Mouse (Mus musculus) myocyte (in vitro differentiated cells): ENCODE data around the gene Crp. TPM values are rescaled to one million over a fixed set of nuclear protein-coding genes. Genes with fewer than 3 reads are reported as not detected.

Source experiments
- H3K27me3 ChIP-seq: one replicate; pipeline ENCODE4 v1.6.1; 2011; ENCODE audit not compliant: control insufficient read depth, insufficient read depth, insufficient read length
- H3K36me3 ChIP-seq: one replicate; pipeline ENCODE4 v1.6.1; 2011; ENCODE audit not compliant: control insufficient read depth, insufficient read depth
- H3K4me2 ChIP-seq: one replicate; pipeline ENCODE4 v1.6.1; 2011; ENCODE audit warnings: low read depth, control low read depth
- H3K4me3 ChIP-seq: one replicate; pipeline ENCODE4 v1.5.1; 2011; ENCODE audit warnings: mild to moderate bottlenecking, control low read depth, moderate library complexity
- H3K79me2 ChIP-seq: one replicate; pipeline ENCODE4 v1.6.1; 2011; ENCODE audit not compliant: control insufficient read depth, insufficient read depth
- H3ac ChIP-seq: one replicate; pipeline ENCODE4 v1.6.1; 2011; ENCODE audit not compliant: control insufficient read depth, insufficient read length
- CEBPB ChIP-seq: IDR thresholded peaks from 2 replicates; pipeline ENCODE4 v1.6.1; 2011; ENCODE audit warnings: mild to moderate bottlenecking, moderate library complexity; ENCODE audit not compliant: poor library complexity, insufficient read depth, severe bottlenecking
- E2F4 ChIP-seq: IDR thresholded peaks from one replicate; pipeline ENCODE4 v1.6.1; 2011; ENCODE audit warnings: mild to moderate bottlenecking, control low read depth, moderate library complexity; ENCODE audit not compliant: insufficient read depth
- MAX ChIP-seq: IDR thresholded peaks from one replicate; pipeline ENCODE4 v1.6.1; 2011; ENCODE audit warnings: low read depth, mild to moderate bottlenecking, control low read depth
- MYOD1 ChIP-seq, 3 experiments: IDR thresholded peaks; one replicate each; pipeline ENCODE4 v1.6.1; 2011; ENCODE audit warnings: control low read depth in 2 of 3, low read depth in 2 of 3, mild to moderate bottlenecking in 2 of 3, moderate library complexity in 1 of 3; ENCODE audit not compliant: insufficient read length in 2 of 3, control insufficient read depth in 1 of 3
- MYOG ChIP-seq, 3 experiments: IDR thresholded peaks; one replicate each; pipeline ENCODE4 v1.6.1; 2011; ENCODE audit warnings: control low read depth in 2 of 3, low read depth in 2 of 3, mild to moderate bottlenecking in 2 of 3; ENCODE audit not compliant: insufficient read length in 2 of 3, control insufficient read depth in 1 of 3, insufficient read depth in 1 of 3
- POLR2A ChIP-seq: IDR thresholded peaks from one replicate; pipeline ENCODE4 v1.6.1; 2011; ENCODE audit warnings: low read depth, mild to moderate bottlenecking, control low read depth, moderate library complexity; ENCODE audit not compliant: insufficient read length
- POLR2AphosphoS2 ChIP-seq: IDR thresholded peaks from one replicate; pipeline ENCODE4 v1.6.1; 2011; ENCODE audit warnings: low read depth, control low read depth; ENCODE audit not compliant: insufficient read length
- REST ChIP-seq: IDR thresholded peaks from one replicate; pipeline ENCODE4 v1.6.1; 2011; ENCODE audit warnings: mild to moderate bottlenecking, control low read depth, moderate library complexity; ENCODE audit not compliant: insufficient read depth, insufficient read length
- SRF ChIP-seq: IDR thresholded peaks from one replicate; pipeline ENCODE4 v1.6.1; 2011; ENCODE audit warnings: low read depth; ENCODE audit not compliant: control insufficient read depth, insufficient read length
- TCF12 ChIP-seq: IDR thresholded peaks from one replicate; pipeline ENCODE4 v1.6.1; 2011; ENCODE audit warnings: mild to moderate bottlenecking, control low read depth; ENCODE audit not compliant: poor library complexity, insufficient read depth, severe bottlenecking
- TCF3 ChIP-seq: IDR thresholded peaks from one replicate; pipeline ENCODE4 v1.6.1; 2011; ENCODE audit warnings: low read depth, control low read depth; ENCODE audit not compliant: insufficient read length
- USF1 ChIP-seq: IDR thresholded peaks from one replicate; pipeline ENCODE4 v1.6.1; 2011; ENCODE audit warnings: low read depth, mild to moderate bottlenecking, control low read depth, moderate library complexity
- polyA plus RNA-seq: library from polyadenylated mRNA; unstranded; fragments of >200 nt; fragmentation: generic; extraction: Trizol; gene quantifications from one replicate; pipeline ENCODE4 v1.2.1, GENCODE M21; 2012; ENCODE audit warnings: missing spikeins

Crp gene
- polyA plus RNA-seq, 1 experiment = not detected

DNA sequence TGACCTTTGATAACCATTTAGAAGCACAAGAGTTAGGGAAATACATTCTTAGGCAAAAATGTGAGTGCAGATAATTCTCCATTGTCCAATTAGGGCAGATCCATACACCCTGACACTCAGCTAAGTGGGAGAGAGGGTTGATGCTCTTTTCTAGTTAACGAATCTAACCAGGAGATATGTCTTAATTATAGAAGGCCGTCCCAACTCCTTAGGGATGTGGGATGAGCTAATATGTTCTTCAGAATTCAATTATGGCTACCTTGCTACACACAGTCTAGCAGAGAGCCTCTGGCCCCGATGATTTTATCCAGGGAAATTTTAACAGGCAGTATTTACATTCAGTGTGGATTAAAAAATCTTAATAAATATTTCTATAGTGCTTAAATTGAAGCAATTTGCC lies 3.0 kb downstream of the Crp start:
- TF ChIP-seq TCF3 (no peak), MYOD1 (IDR thresholded peaks at IDR 0.05; ENCODE audit: control insufficient read depth in 1 of 3, insufficient read length in 2 of 3, low read depth in 2 of 3) (no peak), CEBPB (no peak), POLR2AphosphoS2 (no peak), SRF (no peak), TCF12 (no peak), USF1 (no peak)
- H3K79me2 ChIP-seq = no peaks in the 10 kb centered on the region
- no peaks in the 10 kb centered on the region for H3K27me3 ChIP-seq
- H3ac ChIP-seq = no peak overlapping the region
- no peak overlapping the region for H3K4me3 ChIP-seq
- H3K36me3 ChIP-seq = no peaks in the 10 kb centered on the region
- H3K4me2 ChIP-seq = no peak overlapping the region

DNA sequence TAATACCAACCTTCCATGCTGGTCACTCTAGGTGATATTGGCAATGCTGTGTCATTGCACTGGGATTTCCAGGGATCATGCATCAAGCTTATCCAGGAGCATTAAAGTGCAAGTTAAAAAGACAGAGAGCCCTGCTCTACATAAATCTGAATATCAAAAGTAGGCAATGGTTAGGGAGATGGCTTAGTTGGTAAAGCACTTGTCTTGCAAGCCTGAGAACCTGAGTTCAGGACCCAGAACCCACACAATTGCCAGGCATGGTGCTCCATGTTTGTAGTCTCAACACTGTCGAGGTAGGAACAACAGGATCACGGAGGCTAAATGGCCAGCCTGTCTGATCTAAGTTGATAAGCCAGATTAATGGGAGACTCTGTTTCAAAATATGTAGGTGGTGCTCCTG lies 3.5 kb downstream of the Crp start:
- H3K27me3 ChIP-seq = no peaks in the 10 kb centered on the region
- H3K4me2 ChIP-seq = no peak overlapping the region
- H3K79me2 ChIP-seq = no peaks in the 10 kb centered on the region
- no peaks in the 10 kb centered on the region for H3K36me3 ChIP-seq
- no peak overlapping the region for H3K4me3 ChIP-seq
- TF ChIP-seq TCF3 = no peak
- TF ChIP-seq POLR2A = no peak
- no peak for TF ChIP-seq TCF12
- TF ChIP-seq USF1 = no peak
- no peak for TF ChIP-seq REST
- no peak for TF ChIP-seq MAX
- TF ChIP-seq E2F4 = no peak
- TF ChIP-seq CEBPB = no peak
- no peak for TF ChIP-seq POLR2AphosphoS2
- TF ChIP-seq MYOG (IDR thresholded peaks at IDR 0.05; ENCODE audit: control insufficient read depth in 1 of 3, insufficient read depth in 1 of 3, insufficient read length in 2 of 3, low read depth in 2 of 3) = no peak
- no peak for TF ChIP-seq MYOD1 (IDR thresholded peaks at IDR 0.05; ENCODE audit: control insufficient read depth in 1 of 3, insufficient read length in 2 of 3, low read depth in 2 of 3)
- no peak for TF ChIP-seq SRF
- H3ac ChIP-seq = no peak overlapping the region

DNA sequence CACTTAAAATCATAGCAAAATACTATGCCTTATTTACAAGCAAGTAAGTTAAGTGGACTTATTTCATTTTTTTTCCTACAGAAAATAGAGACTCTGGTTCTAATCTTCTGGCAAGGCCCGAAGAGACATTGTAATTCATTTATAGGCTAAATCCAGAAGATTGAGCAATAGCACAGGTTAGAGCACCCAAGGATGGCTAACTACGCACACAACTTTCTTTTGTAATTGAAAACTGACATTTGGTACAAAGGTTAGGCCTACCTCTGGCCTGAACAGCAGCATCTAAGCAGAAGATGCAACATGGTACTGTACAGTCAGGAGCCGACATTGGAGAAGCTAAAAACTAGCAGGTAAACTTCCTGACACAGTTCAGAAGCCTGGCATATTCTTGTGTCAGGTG lies 4.0 kb downstream of the Crp start:
- Histone ChIP-seq H3K4me3 (no peak overlapping the region), H3K36me3 (no peaks in the 10 kb centered on the region), H3K79me2 (no peaks in the 10 kb centered on the region), H3ac (no peak overlapping the region), H3K27me3 (no peaks in the 10 kb centered on the region), H3K4me2 (no peak overlapping the region)
- TF ChIP-seq TCF12 = no peak
- TF ChIP-seq POLR2AphosphoS2 = no peak
- TF ChIP-seq REST = no peak
- no peak for TF ChIP-seq POLR2A
- TF ChIP-seq TCF3 = no peak
- no peak for TF ChIP-seq MAX
- no peak for TF ChIP-seq MYOD1 (IDR thresholded peaks at IDR 0.05; ENCODE audit: control insufficient read depth in 1 of 3, insufficient read length in 2 of 3, low read depth in 2 of 3)

DNA sequence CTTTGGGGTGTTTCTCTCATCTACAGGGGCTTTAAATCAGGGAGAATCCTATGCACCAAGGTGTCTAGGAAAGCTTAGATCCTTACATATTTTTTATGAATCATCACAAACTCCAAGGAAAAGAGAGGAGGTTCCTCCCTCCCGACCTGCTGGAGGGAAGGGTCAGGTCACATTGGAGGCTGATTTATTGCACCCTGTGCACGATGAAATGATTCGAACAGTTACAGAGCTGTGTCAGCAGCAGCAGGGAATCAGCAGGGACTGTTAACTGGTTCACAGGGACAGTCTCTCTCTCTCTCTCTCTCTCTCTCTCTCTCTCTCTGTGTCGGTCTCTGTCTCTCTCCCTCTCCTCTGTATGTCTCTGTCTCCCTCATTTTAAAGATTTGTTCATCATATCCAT lies 6.9 kb downstream of the Crp start:
- no peaks in the 10 kb centered on the region for H3K36me3 ChIP-seq
- H3ac ChIP-seq = no peak overlapping the region
- H3K4me2 ChIP-seq = no peak overlapping the region
- no peaks in the 10 kb centered on the region for H3K79me2 ChIP-seq
- TF ChIP-seq CEBPB (no peak), E2F4 (no peak), SRF (no peak), POLR2AphosphoS2 (no peak), REST (no peak), USF1 (no peak), TCF3 (no peak), POLR2A (no peak), MYOD1 (IDR thresholded peaks at IDR 0.05; ENCODE audit: control insufficient read depth in 1 of 3, insufficient read length in 2 of 3, low read depth in 2 of 3) (no peak), MYOG (IDR thresholded peaks at IDR 0.05; ENCODE audit: control insufficient read depth in 1 of 3, insufficient read depth in 1 of 3, insufficient read length in 2 of 3, low read depth in 2 of 3) (no peak)
- H3K4me3 ChIP-seq = no peak overlapping the region
- no peaks in the 10 kb centered on the region for H3K27me3 ChIP-seq

DNA sequence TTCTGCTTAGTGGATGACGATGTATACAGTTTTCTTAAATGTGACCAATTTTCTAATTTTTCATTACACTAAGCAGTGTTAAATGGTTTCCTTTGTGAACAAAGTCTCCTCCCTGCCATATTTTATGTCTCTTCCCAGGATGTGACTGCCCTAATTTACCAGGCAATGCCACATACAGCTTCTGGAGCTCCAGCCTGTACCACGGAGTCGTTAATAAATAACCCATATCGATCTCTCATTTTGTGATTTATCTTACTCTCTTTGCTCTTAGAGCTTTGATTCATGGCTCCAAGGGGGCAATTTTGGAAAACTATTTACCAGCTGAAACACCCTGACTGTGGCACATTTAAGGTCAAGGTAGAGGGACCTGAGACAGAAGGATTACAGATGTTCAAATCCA lies 8.4 kb downstream of the Crp start:
- Histone ChIP-seq H3K27me3 (no peaks in the 10 kb centered on the region), H3K4me3 (no peak overlapping the region), H3ac (no peak overlapping the region), H3K79me2 (no peaks in the 10 kb centered on the region), H3K4me2 (no peak overlapping the region), H3K36me3 (no peaks in the 10 kb centered on the region)
- TF ChIP-seq POLR2A = no peak
- TF ChIP-seq MYOD1 (IDR thresholded peaks at IDR 0.05; ENCODE audit: control insufficient read depth in 1 of 3, insufficient read length in 2 of 3, low read depth in 2 of 3) = no peak
- no peak for TF ChIP-seq TCF12
- TF ChIP-seq USF1 = no peak
- TF ChIP-seq TCF3 = no peak
- TF ChIP-seq MAX = no peak
- TF ChIP-seq SRF = no peak
- no peak for TF ChIP-seq MYOG (IDR thresholded peaks at IDR 0.05; ENCODE audit: control insufficient read depth in 1 of 3, insufficient read depth in 1 of 3, insufficient read length in 2 of 3, low read depth in 2 of 3)
- no peak for TF ChIP-seq CEBPB
- no peak for TF ChIP-seq REST
- no peak for TF ChIP-seq POLR2AphosphoS2
- no peak for TF ChIP-seq E2F4
